Mouse (Mus musculus): ENCODE data around the gene Ccdc127. TPM values are rescaled to one million over a fixed set of nuclear protein-coding genes. Genes with fewer than 3 reads are reported as not detected.

The Ccdc127 gene
- polyA plus RNA-seq (2015; fragmentation: Nextera tagmentation; extraction: Ambion mirVana): 47.6 and 52.0 TPM in 2 replicates

GRCm38 (mm10) chr13:74349566-74350434 lies at the start of gene Ccdc127, which contains the start of gene Sdha:
Gene Ccdc127 (plus strand): TSS chr13:74350309.
Gene Sdha (minus strand): TSS chr13:74350280.
- Histone ChIP-seq H3K27me3 (replicated peaks) (no peaks in the 10 kb centered on the region), H3K27ac (replicated peaks) (peak within 1 kb of the TSS; percentile 86), H3K4me1 (peaks cover 19% of the 10 kb centered on the region), H3K36me3 (peaks cover 17% of the 10 kb centered on the region; the same call in 1 of the 2 replicates), H3K9me3 (replicated peaks) (no peaks in the 10 kb centered on the region), H3K9ac (replicated peaks) (peak within 1 kb of the TSS; percentile 82), H3K4me3 (replicated peaks) (peak within 1 kb of the TSS; percentile 91), H3K4me2 (peak within 1 kb of the TSS; percentile 66)
- ATAC-seq (ENCODE audit: low FRiP score): peak; percentile 98
- WGBS: 2% methylated on average over 57 of the region's 57 CpGs

- Histone ChIP-seq H3K27ac (replicated peaks) (no peak overlapping the region), H3K9me3 (replicated peaks) (no peaks in the 10 kb centered on the region), H3K36me3 (peaks cover 45% of the 10 kb centered on the region), H3K9ac (replicated peaks) (no peak overlapping the region), H3K4me2 (no peak overlapping the region), H3K4me3 (replicated peaks) (no peak overlapping the region), H3K27me3 (replicated peaks) (no peaks in the 10 kb centered on the region), H3K4me1 (no peaks in the 10 kb centered on the region)
- 47% methylated on average over 4 of the region's 4 CpGs for WGBS
- peak; percentile 91 for ATAC-seq (ENCODE audit: low FRiP score)
Observed at GRCm38 (mm10) chr13:74300925-74301606, 49.0 kb upstream of the Ccdc127 start.

- H3K9me3 ChIP-seq (replicated peaks): no peaks in the 10 kb centered on the region
- H3K9ac ChIP-seq (replicated peaks): no peak overlapping the region
- H3K36me3 ChIP-seq: peaks cover 51% of the 10 kb centered on the region
- no peak overlapping the region for H3K4me3 ChIP-seq (replicated peaks)
- 80% methylated on average over 6 of the region's 6 CpGs for WGBS
- no peak overlapping the region for H3K4me2 ChIP-seq
- H3K27me3 ChIP-seq (replicated peaks): no peaks in the 10 kb centered on the region
- H3K27ac ChIP-seq (replicated peaks): no peak overlapping the region
- ATAC-seq (ENCODE audit: low FRiP score): peak; percentile 42; the same call in 1 of the 2 replicates
- no peaks in the 10 kb centered on the region for H3K4me1 ChIP-seq
Observed at GRCm38 (mm10) chr13:74301607-74301984, 48.5 kb upstream of the Ccdc127 start.

- H3K4me2 ChIP-seq: no peak overlapping the region
- H3K27ac ChIP-seq (replicated peaks): no peak overlapping the region
- no peaks in the 10 kb centered on the region for H3K4me1 ChIP-seq
- H3K4me3 ChIP-seq (replicated peaks): no peak overlapping the region
- no peaks in the 10 kb centered on the region for H3K27me3 ChIP-seq (replicated peaks)
- H3K9ac ChIP-seq (replicated peaks): no peak overlapping the region
- 87% methylated on average over 10 of the region's 10 CpGs for WGBS
- no peak for ATAC-seq (ENCODE audit: low FRiP score)
- H3K36me3 ChIP-seq: peaks cover 57% of the 10 kb centered on the region
- no peaks in the 10 kb centered on the region for H3K9me3 ChIP-seq (replicated peaks)
Observed at GRCm38 (mm10) chr13:74302050-74303037, 47.8 kb upstream of the Ccdc127 start.

DNA sequence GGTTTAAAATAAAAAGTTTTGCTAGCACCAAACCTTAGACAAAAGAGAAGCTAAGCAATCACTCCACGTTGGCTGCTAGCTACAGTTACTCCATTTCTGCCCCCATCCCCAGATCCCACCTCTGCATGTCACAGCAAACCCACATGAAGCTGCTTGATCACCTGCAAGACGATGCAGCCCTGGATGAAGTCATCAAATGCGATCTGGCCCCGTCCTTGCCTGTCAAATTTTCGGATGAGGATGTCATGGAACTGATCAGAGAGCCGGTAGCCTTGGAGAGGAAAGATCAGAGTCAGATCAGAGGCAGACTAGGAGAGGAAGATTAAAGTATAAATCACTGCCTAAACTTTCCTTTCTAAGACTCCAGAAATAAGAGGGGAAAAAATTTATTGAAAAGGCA lies 44.7 kb upstream of the Ccdc127 start:
- Histone ChIP-seq H3K36me3 (peaks cover 83% of the 10 kb centered on the region), H3K9ac (replicated peaks) (no peak overlapping the region), H3K4me2 (no peak overlapping the region), H3K4me1 (no peaks in the 10 kb centered on the region), H3K4me3 (replicated peaks) (no peak overlapping the region), H3K27me3 (replicated peaks) (no peaks in the 10 kb centered on the region), H3K27ac (replicated peaks) (no peak overlapping the region), H3K9me3 (replicated peaks) (no peaks in the 10 kb centered on the region)
- ATAC-seq (ENCODE audit: low FRiP score): no peak
- 92% methylated on average over 6 of the region's 6 CpGs for WGBS

- no peaks in the 10 kb centered on the region for H3K9me3 ChIP-seq (replicated peaks)
- H3K4me2 ChIP-seq: no peak overlapping the region
- no peak for ATAC-seq (ENCODE audit: low FRiP score)
- H3K27me3 ChIP-seq (replicated peaks): no peaks in the 10 kb centered on the region
- no peak overlapping the region for H3K27ac ChIP-seq (replicated peaks)
- WGBS: 98% methylated on average over 1 of the region's 1 CpGs
- H3K4me3 ChIP-seq (replicated peaks): no peak overlapping the region
- H3K9ac ChIP-seq (replicated peaks): no peak overlapping the region
- H3K4me1 ChIP-seq: no peaks in the 10 kb centered on the region
- peaks cover 87% of the 10 kb centered on the region for H3K36me3 ChIP-seq
Observed at GRCm38 (mm10) chr13:74305780-74306179, 44.3 kb upstream of the Ccdc127 start.

DNA sequence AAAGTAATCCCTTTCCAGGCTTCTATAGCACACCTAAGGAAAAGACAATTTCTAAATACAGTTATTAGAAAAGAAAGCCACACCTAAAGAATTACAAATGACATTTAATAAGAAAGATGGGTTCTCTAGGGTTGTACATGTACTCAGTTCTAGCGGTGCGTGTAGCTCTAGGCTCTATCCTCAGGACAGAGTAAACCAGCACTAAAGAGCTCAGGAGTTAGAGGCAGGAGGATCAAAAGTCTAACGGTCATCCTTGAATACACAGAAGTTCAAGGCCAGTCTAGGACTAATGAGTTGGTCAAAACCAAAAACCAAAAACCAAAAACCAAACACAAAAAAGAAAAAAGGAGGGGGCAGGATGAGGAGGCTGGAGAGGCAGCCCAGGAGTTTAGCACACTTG lies 35.5 kb upstream of the Ccdc127 start:
- 98% methylated on average over 3 of the region's 3 CpGs for WGBS
- H3K4me1 ChIP-seq: peaks cover 20% of the 10 kb centered on the region
- no peak overlapping the region for H3K4me2 ChIP-seq
- H3K36me3 ChIP-seq: peaks cover 32% of the 10 kb centered on the region
- H3K27me3 ChIP-seq (replicated peaks): no peaks in the 10 kb centered on the region
- H3K9me3 ChIP-seq (replicated peaks): no peaks in the 10 kb centered on the region
- no peak overlapping the region for H3K9ac ChIP-seq (replicated peaks)
- no peak for ATAC-seq (ENCODE audit: low FRiP score)
- H3K27ac ChIP-seq (replicated peaks): no peak overlapping the region
- H3K4me3 ChIP-seq (replicated peaks): no peak overlapping the region

- H3K4me3 ChIP-seq (replicated peaks): peak overlapping the region; percentile 95
Observed at GRCm38 (mm10) chr13:74316386-74316785, 33.7 kb upstream of the Ccdc127 start.

GRCm38 (mm10) chr13:74316789-74317169 lies 33.3 kb upstream of the Ccdc127 start:
- Histone ChIP-seq H3K27ac (replicated peaks) (peak overlapping the region; percentile 74), H3K4me3 (replicated peaks) (peak overlapping the region; percentile 95), H3K4me2 (peak overlapping the region; percentile 73), H3K4me1 (peaks cover 20% of the 10 kb centered on the region), H3K9me3 (replicated peaks) (no peaks in the 10 kb centered on the region), H3K27me3 (replicated peaks) (no peaks in the 10 kb centered on the region), H3K36me3 (peaks cover 30% of the 10 kb centered on the region), H3K9ac (replicated peaks) (peak overlapping the region; percentile 87)
- 3% methylated on average over 15 of the region's 15 CpGs for WGBS
- ATAC-seq (ENCODE audit: low FRiP score): no peak; the same call in 1 of the 2 replicates

More at GRCm38 (mm10) chr13:74316386-74316785, 33.7 kb upstream of the Ccdc127 start:
- Histone ChIP-seq H3K27ac (replicated peaks) (peak overlapping the region; percentile 74; the same call in 1 of the 2 replicates), H3K9me3 (replicated peaks) (no peaks in the 10 kb centered on the region), H3K27me3 (replicated peaks) (no peaks in the 10 kb centered on the region), H3K9ac (replicated peaks) (peak overlapping the region; percentile 87), H3K36me3 (peaks cover 31% of the 10 kb centered on the region), H3K4me1 (peaks cover 20% of the 10 kb centered on the region), H3K4me2 (peak overlapping the region; percentile 73)
- ATAC-seq (ENCODE audit: low FRiP score): no peak
- WGBS: 30% methylated on average over 4 of the region's 4 CpGs

DNA sequence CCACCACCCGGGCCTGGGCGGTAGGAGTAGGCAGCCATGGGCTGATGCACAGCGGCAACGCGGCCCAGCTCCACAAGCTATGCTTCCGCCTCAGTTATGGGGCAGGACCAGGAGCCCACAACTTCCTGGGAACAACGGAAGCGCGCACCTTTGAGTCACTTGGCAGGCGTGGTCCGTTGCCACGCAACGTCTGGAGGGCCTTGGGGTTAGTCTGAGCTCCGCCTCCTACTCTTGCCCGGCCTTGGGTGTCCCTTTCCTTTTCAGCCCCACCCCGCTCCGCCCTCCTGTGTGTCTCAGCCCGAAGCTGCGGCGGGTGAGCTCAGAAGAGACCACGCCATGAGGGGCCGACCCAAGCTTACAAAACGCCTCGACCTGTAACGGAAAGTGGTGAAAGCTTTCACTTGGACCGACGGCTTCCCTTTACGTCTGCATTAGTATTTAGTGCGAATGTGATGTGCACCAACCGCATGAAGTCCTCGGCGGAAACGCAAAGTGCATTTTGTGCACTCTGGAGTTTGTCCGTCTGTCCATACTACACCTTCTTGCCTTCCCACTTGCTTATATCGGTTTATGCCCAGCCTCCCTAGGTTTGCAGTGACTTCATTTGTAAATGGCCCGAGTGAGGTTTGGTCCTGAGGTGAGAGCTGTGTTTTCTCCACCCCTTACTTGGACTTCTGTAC lies 32.8 kb upstream of the Ccdc127 start, which contains the start of gene Pdcd6:
Gene Pdcd6 (minus strand): TSS at position 411 of the 680 bp plus-strand sequence.
- WGBS: under 1% methylated on average over 36 of the region's 36 CpGs
- Histone ChIP-seq H3K4me2 (peak within 1 kb of the TSS; percentile 73), H3K9ac (replicated peaks) (peak within 1 kb of the TSS; percentile 87), H3K27ac (replicated peaks) (peak within 1 kb of the TSS; percentile 74), H3K9me3 (replicated peaks) (no peaks in the 10 kb centered on the region), H3K36me3 (peaks cover 35% of the 10 kb centered on the region), H3K4me1 (peaks cover 20% of the 10 kb centered on the region), H3K27me3 (replicated peaks) (no peaks in the 10 kb centered on the region), H3K4me3 (replicated peaks) (peak within 1 kb of the TSS; percentile 95)
- ATAC-seq (ENCODE audit: low FRiP score): peak; percentile 99
